Mouse (Mus musculus) MEL (cell line): ENCODE measurements at regions not wholly inside any gene's neighbourhood (a gene's known extent, or its start where the extent isn't known, plus 50 kb on each side); places are given as distances from the start of the nearest gene placed in this dataset.

Experiments
- DNase-seq: peaks from one replicate; pipeline ENCODE4 v3.0.0; 2011; ENCODE audit warnings: low read depth, low spot score
- H3K27ac ChIP-seq: 2 replicates; pipeline ENCODE4 v1.5.1; 2012; ENCODE audit warnings: low read depth, mild to moderate bottlenecking, control low read depth, low read length, moderate library complexity; ENCODE audit not compliant: control insufficient read depth
- H3K27me3 ChIP-seq, 2 experiments: fragments of 150-350 bp in 1 of 2; sonication (generic) in 1 of 2; 2 replicates each; pipeline ENCODE4 v1.6.1; 2012; ENCODE audit warnings: low read length in 2 of 2, mild to moderate bottlenecking in 2 of 2, improper control_type of control experiment in 1 of 2, moderate library complexity in 1 of 2; ENCODE audit not compliant: insufficient read depth in 2 of 2, control insufficient read depth in 1 of 2
- H3K36me3 ChIP-seq, 2 experiments: 2 replicates each; pipeline ENCODE4 v1.6.1; 2012 to 2014; ENCODE audit warnings: low read length in 2 of 2, improper control_type of control experiment in 1 of 2, inconsistent platforms in 1 of 2, mild to moderate bottlenecking in 1 of 2; ENCODE audit not compliant: insufficient read depth in 2 of 2, control insufficient read depth in 1 of 2
- H3K4me1 ChIP-seq, 2 experiments: fragments of 150-350 bp in 1 of 2; sonication (generic) in 1 of 2; 2 replicates each; pipeline ENCODE4 v1.6.1; 2012; ENCODE audit warnings: low read length in 2 of 2, improper control_type of control experiment in 1 of 2, mild to moderate bottlenecking in 1 of 2; ENCODE audit not compliant: insufficient read depth in 2 of 2, control insufficient read depth in 1 of 2
- H3K4me3 ChIP-seq, 2 experiments: fragments of 150-350 bp in 1 of 2; sonication (generic) in 1 of 2; 2 replicates each; pipeline ENCODE4 v1.5.1; 2012; ENCODE audit warnings: low read depth in 2 of 2, low read length in 2 of 2, mild to moderate bottlenecking in 2 of 2, moderate library complexity in 2 of 2, control low read depth in 1 of 2, improper control_type of control experiment in 1 of 2; ENCODE audit not compliant: control insufficient read depth in 1 of 2, insufficient read depth in 1 of 2
- H3K79me2 ChIP-seq: 2 replicates; pipeline ENCODE4 v1.6.1; 2012; ENCODE audit warnings: mild to moderate bottlenecking, low read length, moderate library complexity; ENCODE audit not compliant: control insufficient read depth, poor library complexity, insufficient read depth
- H3K9ac ChIP-seq: 2 replicates; pipeline ENCODE4 v1.6.1; 2012; ENCODE audit warnings: low read depth, mild to moderate bottlenecking, control low read depth, low read length, moderate library complexity; ENCODE audit not compliant: control insufficient read depth, poor library complexity, severe bottlenecking
- H3K9me3 ChIP-seq: fragments of 150-350 bp; sonication (generic); replicated peaks from 2 replicates; pipeline ENCODE4 v1.6.1; 2012; ENCODE audit warnings: mild to moderate bottlenecking, low read length, improper control_type of control experiment, moderate library complexity; ENCODE audit not compliant: insufficient read depth
- BHLHE40 ChIP-seq: IDR thresholded peaks from 2 replicates; pipeline ENCODE4 v1.6.1; 2012; ENCODE audit warnings: low read depth, mild to moderate bottlenecking, inconsistent platforms, low read length, improper control_type of control experiment, borderline replicate concordance
- ETS1 ChIP-seq: IDR thresholded peaks from 2 replicates; pipeline ENCODE4 v1.6.1; 2012; ENCODE audit warnings: low read depth, mild to moderate bottlenecking, inconsistent platforms, low read length, improper control_type of control experiment, moderate library complexity
- GABPA ChIP-seq: IDR thresholded peaks from 2 replicates; pipeline ENCODE4 v1.6.1; 2012; ENCODE audit warnings: low read depth, mild to moderate bottlenecking, inconsistent platforms, low read length, improper control_type of control experiment, moderate library complexity
- MAX ChIP-seq: IDR thresholded peaks from 2 replicates; pipeline ENCODE4 v1.6.1; 2011; ENCODE audit warnings: low read length, improper control_type of control experiment
- MEF2A ChIP-seq: IDR thresholded peaks from 2 replicates; pipeline ENCODE4 v1.6.1; 2014; ENCODE audit warnings: low read depth, mild to moderate bottlenecking, inconsistent platforms, low read length, improper control_type of control experiment; ENCODE audit not compliant: poor library complexity, insufficient replicate concordance, severe bottlenecking; ENCODE audit errors: extremely low read depth
- MXI1 ChIP-seq: IDR thresholded peaks from 2 replicates; pipeline ENCODE4 v1.6.1; 2011; ENCODE audit warnings: mild to moderate bottlenecking, low read depth, low read length, improper control_type of control experiment
- MYB ChIP-seq: IDR thresholded peaks from 2 replicates; pipeline ENCODE4 v1.6.1; 2011; ENCODE audit warnings: mild to moderate bottlenecking, low read depth, low read length, improper control_type of control experiment
- NRF1 ChIP-seq: IDR thresholded peaks from 2 replicates; pipeline ENCODE4 v1.6.1; 2014; ENCODE audit warnings: low read depth, mild to moderate bottlenecking, inconsistent platforms, low read length, improper control_type of control experiment, moderate library complexity; ENCODE audit not compliant: poor library complexity, insufficient read depth, severe bottlenecking
- POLR2AphosphoS5 ChIP-seq: IDR thresholded peaks from 2 replicates; pipeline ENCODE4 v1.6.1; 2012; ENCODE audit warnings: low read depth, borderline replicate concordance, mild to moderate bottlenecking, inconsistent platforms, low read length, moderate library complexity, mixed read lengths
- RAD21 ChIP-seq: IDR thresholded peaks from 2 replicates; pipeline ENCODE4 v1.6.1; 2011; ENCODE audit warnings: mild to moderate bottlenecking, low read depth, low read length, improper control_type of control experiment
- SIN3A ChIP-seq: IDR thresholded peaks from 2 replicates; pipeline ENCODE4 v1.6.1; 2012; ENCODE audit warnings: low read length, improper control_type of control experiment, inconsistent platforms
- SMC3 ChIP-seq: IDR thresholded peaks from 2 replicates; pipeline ENCODE4 v1.6.1; 2011; ENCODE audit warnings: low read depth, low read length, improper control_type of control experiment
- TAL1 ChIP-seq: IDR thresholded peaks from 2 replicates; pipeline ENCODE4 v1.6.1; 2012; ENCODE audit warnings: mild to moderate bottlenecking, inconsistent platforms, low read length, moderate library complexity, mixed read lengths
- TBP ChIP-seq: IDR thresholded peaks from 2 replicates; pipeline ENCODE4 v1.8.0; 2011; ENCODE audit warnings: low read depth, low read length, improper control_type of control experiment
- USF2 ChIP-seq, 2 experiments: IDR thresholded peaks; 2 replicates each; pipeline ENCODE4 v1.6.1; 2011 to 2012; ENCODE audit warnings: improper control_type of control experiment in 2 of 2, low read length in 2 of 2, borderline replicate concordance in 1 of 2, inconsistent platforms in 1 of 2, low read depth in 1 of 2, mild to moderate bottlenecking in 1 of 2; ENCODE audit not compliant: insufficient read depth in 1 of 2
- ZC3H11A ChIP-seq: IDR thresholded peaks from 2 replicates; pipeline ENCODE4 v1.6.1; 2012; ENCODE audit warnings: low read depth, mild to moderate bottlenecking, inconsistent platforms, low read length, improper control_type of control experiment
- ZNF384 ChIP-seq: IDR thresholded peaks from 2 replicates; pipeline ENCODE4 v1.6.1; 2012; ENCODE audit warnings: low read depth, mild to moderate bottlenecking, inconsistent platforms, low read length, improper control_type of control experiment

DNA sequence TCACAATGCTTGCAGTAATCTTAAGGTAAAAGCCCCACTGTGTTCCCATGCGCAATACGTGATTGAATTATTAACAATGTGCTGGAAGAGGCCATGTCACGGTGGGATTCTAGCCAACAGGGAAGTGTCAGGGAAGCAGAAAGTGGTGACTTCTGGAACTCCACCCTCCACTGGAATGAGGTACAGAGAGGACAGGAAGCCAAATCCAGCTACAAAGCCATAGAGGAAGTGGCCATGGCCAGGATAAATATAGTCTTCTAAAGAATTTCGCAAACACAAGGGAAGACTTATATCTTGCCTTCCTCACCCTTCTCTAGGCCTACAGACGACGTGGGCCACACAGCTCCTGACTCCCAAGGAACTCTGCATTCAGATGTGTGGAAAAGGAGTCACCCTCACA is 98.7 kb downstream of the Trib2 start:
- peaks cover 2 to 11% of the 10 kb centered on the region in 2 experiments; a peak in 3 of 4 replicates for H3K27me3 ChIP-seq
- H3K27ac ChIP-seq: no peak overlapping the region
- no peak overlapping the region for H3K4me3 ChIP-seq
- H3K36me3 ChIP-seq: no peaks in the 10 kb centered on the region
- no peaks in the 10 kb centered on the region for H3K9me3 ChIP-seq
- TF ChIP-seq MXI1 (no peak), SIN3A (no peak), MAX (no peak), MEF2A (no peak), SMC3 (no peak), ZC3H11A (no peak), TBP (no peak)
- H3K9ac ChIP-seq: no peak overlapping the region
- no peaks in the 10 kb centered on the region for H3K4me1 ChIP-seq
- DNase-seq: no peak
- H3K79me2 ChIP-seq: no peaks in the 10 kb centered on the region

DNA sequence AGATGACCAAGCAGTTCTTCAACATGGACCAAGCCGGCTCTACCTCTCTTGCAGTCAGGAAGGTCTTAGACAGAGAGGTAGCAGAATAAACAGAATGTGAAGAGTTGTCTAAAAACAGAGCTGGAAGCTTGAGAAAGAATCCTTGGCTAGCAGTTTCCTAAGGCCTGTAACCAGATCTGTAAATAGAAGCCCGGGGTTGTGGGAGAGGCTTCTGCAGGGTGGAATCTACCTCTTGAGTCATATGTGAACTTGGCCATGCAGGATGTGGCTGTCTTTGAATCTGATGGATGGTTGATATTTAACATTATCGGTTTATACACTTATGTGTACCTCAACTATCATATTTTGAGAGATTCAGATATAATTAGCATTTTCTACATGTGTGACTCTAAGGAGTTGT is 99.4 kb downstream of the Trib2 start:
- no peak overlapping the region for H3K27ac ChIP-seq
- H3K36me3 ChIP-seq: no peaks in the 10 kb centered on the region
- no peaks in the 10 kb centered on the region for H3K9me3 ChIP-seq
- DNase-seq: no peak
- no peaks in the 10 kb centered on the region for H3K4me1 ChIP-seq
- H3K9ac ChIP-seq: no peak overlapping the region
- peaks cover 2 to 11% of the 10 kb centered on the region in 2 experiments; a peak in 3 of 4 replicates for H3K27me3 ChIP-seq
- no peak overlapping the region for H3K4me3 ChIP-seq
- TF ChIP-seq GABPA (no peak), MEF2A (no peak), BHLHE40 (no peak)
- no peaks in the 10 kb centered on the region for H3K79me2 ChIP-seq

DNA sequence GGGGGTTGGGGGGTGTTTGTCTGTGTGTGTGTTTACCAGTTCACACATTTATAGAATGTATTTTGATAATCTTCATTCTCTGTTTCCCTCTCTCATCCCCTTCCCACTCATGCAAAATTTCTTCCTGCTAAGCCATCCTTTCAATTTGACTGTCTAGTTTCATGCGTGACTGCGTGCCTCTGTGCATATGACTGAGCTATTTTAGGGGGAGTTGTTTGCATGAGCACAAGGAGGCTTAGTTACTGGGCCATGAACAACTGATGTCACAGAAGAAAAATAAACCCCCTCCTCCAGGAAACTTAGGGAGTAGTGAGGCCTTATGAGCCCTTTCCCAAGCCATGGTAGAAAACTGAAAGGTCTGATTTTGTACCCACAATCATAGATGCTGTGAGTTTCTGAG is 103.1 kb downstream of the Trib2 start:
- H3K9me3 ChIP-seq: no peaks in the 10 kb centered on the region
- no peak overlapping the region for H3K4me3 ChIP-seq
- peaks cover 2 to 13% of the 10 kb centered on the region in 2 experiments; a peak in 3 of 4 replicates for H3K27me3 ChIP-seq
- H3K4me1 ChIP-seq: no peaks in the 10 kb centered on the region
- H3K36me3 ChIP-seq: no peaks in the 10 kb centered on the region
- TF ChIP-seq NRF1 (no peak), ETS1 (no peak), MYB (no peak), ZNF384 (no peak), USF2 (IDR thresholded peaks at IDR 0.05; ENCODE audit: borderline replicate concordance in 1 of 2, insufficient read depth in 1 of 2, low read depth in 1 of 2, low read length in 2 of 2) (no peak), RAD21 (no peak), ZC3H11A (no peak), MEF2A (no peak), TAL1 (no peak), POLR2AphosphoS5 (no peak)
- DNase-seq: no peak
- no peaks in the 10 kb centered on the region for H3K79me2 ChIP-seq
- H3K9ac ChIP-seq: no peak overlapping the region
- no peak overlapping the region for H3K27ac ChIP-seq
